Mouse (Mus musculus) spleen, postnatal 4 days (tissue): ENCODE measurements around the gene Tmem163.

Source experiments
- DNase-seq, 2 experiments: peaks; one replicate each; pipeline ENCODE4 v3.0.0; 2022; ENCODE audit warnings: low spot score in 2 of 2

Tmem163 gene

GRCm38 (mm10) chr1:127568641-127569040 lies 110.7 kb downstream of the Tmem163 start:
- DNase-seq, result no peak

- no peak for DNase-seq
Observed at GRCm38 (mm10) chr1:127556486-127556845, 122.9 kb downstream of the Tmem163 start.

- no peak for DNase-seq
Observed at GRCm38 (mm10) chr1:127555822-127556485, 123.4 kb downstream of the Tmem163 start.

- no peak for DNase-seq
Observed at GRCm38 (mm10) chr1:127548078-127548477, 131.3 kb downstream of the Tmem163 start.

- DNase-seq, result no peak
Observed at GRCm38 (mm10) chr1:127542756-127543155, 136.6 kb downstream of the Tmem163 start.

- DNase-seq, result no peak
Observed at GRCm38 (mm10) chr1:127541931-127542330, 137.4 kb downstream of the Tmem163 start.

GRCm38 (mm10) chr1:127541522-127541921 lies 137.8 kb downstream of the Tmem163 start:
- DNase-seq, result no peak

- no peak for DNase-seq
Observed at GRCm38 (mm10) chr1:127537204-127538038, 141.9 kb downstream of the Tmem163 start.

- DNase-seq, result no peak
Observed at GRCm38 (mm10) chr1:127536448-127536847, 142.9 kb downstream of the Tmem163 start.

GRCm38 (mm10) chr1:127531723-127532122 lies 147.6 kb downstream of the Tmem163 start:
- DNase-seq, result no peak

- DNase-seq, result no peak
Observed at GRCm38 (mm10) chr1:127530849-127531580, 148.3 kb downstream of the Tmem163 start.

GRCm38 (mm10) chr1:127523364-127523763 lies 156.0 kb downstream of the Tmem163 start:
- no peak for DNase-seq

GRCm38 (mm10) chr1:127514888-127515287 lies 164.5 kb downstream of the Tmem163 start:
- no peak for DNase-seq

GRCm38 (mm10) chr1:127514479-127514878 lies 164.9 kb downstream of the Tmem163 start:
- peak; percentile 61 to 74 for DNase-seq

- peak in 1 of 2 experiments; percentile 34 for DNase-seq
Observed at GRCm38 (mm10) chr1:127513664-127514063, 165.7 kb downstream of the Tmem163 start.

GRCm38 (mm10) chr1:127513140-127513539 lies 166.2 kb downstream of the Tmem163 start:
- DNase-seq, result peak in 1 of 2 experiments; percentile 25

- no peak for DNase-seq
Observed at GRCm38 (mm10) chr1:127512709-127513108, 166.6 kb downstream of the Tmem163 start.

- DNase-seq, result peak; percentile 37 to 69
Observed at GRCm38 (mm10) chr1:127511362-127511761, 168.0 kb downstream of the Tmem163 start.

- no peak for DNase-seq
Observed at GRCm38 (mm10) chr1:127508921-127509320, 170.4 kb downstream of the Tmem163 start.

- DNase-seq, result no peak
Observed at GRCm38 (mm10) chr1:127508067-127508739, 171.1 kb downstream of the Tmem163 start.

- no peak for DNase-seq
Observed at GRCm38 (mm10) chr1:127507042-127507650, 172.2 kb downstream of the Tmem163 start.
